Mouse (Mus musculus): ENCODE results near the gene Galp.
A peak's percentile ranks its signal among the peaks of the same experiment; 100 is the strongest.
"Not testable (repeated sequence)": the region's sequence is repeated elsewhere in the genome, so short reads cannot be mapped to it uniquely, and the experiment has no call there.

Galp gene

DNA sequence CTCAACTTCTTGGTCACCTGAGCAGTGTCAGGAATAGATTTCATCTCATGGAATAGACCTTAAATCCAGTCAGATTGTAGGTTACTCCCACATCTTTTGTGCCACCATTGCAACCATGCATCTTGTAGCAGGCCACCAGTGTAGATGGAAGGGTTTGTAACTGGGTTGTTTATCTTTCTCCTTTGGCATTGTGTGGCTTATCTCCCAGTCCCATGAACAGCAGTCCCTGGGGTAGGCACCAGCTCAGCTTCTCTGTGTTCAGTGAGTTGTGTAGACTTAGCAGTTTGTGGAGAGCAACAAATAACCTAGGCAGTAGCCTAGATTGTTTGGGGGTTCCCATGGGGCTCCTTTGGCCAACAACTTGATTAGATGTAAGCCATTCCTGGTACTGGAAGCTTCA, 14.0 kb upstream of the Galp start:
- DNase-seq: no peak

DNA sequence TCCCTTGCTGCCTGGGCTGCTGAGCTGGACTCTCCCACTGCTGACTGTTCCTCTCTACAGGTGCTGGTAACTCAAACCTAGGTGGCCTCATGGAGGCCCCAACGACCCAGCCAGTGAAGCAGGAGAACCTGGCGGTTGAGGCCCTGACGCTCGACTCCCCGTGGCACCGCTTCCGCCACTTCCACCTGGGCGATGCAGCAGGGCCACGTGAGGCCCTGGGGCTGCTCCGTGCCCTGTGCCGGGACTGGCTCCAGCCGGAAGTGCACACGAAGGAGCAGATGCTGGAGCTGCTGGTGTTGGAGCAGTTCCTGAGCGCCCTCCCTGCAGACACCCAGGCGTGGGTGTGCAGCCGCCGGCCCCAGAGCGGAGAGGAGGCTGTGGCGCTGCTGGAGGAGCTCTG, 13.1 kb upstream of the Galp start:
- DNase-seq: no peak

DNA sequence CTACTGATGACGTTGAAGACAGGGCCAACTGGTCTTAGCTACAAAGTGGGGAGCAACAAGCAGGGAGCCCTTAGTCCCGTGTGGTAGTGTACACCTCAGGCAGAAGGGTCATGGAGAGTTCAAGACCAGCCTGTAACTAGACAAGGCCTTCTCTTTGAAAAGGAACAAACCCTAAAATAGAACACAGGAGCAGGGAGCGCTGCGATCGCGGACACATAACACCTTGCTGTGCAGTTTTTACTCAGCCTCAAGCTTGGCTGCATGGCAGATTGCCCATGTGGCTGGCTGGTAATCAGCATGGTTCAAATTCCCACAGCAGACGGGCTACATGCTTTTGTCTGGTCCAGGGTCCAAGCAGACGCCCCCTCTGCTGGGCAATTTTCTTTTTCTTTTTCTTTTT, 12.4 kb upstream of the Galp start:
- DNase-seq: no peak

DNA sequence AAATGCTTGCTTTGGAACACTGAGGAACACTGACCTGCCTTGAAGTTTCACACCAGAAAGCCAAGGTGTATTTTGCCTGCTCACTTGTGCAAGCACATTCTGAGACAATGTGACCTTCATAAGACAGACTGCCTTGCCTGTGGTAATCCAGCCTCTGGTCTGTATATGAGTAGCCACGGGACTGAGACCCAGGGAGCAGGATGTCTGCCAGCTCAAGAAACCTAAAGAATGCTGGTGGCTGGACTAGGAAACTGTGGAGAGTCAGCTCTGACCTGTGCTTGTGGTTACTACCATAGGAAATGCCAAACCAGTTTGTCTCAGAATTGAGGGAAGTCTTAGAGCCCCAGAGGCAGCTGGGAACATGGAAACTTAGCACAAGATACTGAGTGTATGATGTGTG, 11.5 kb upstream of the Galp start:
- DNase-seq: no peak

DNA sequence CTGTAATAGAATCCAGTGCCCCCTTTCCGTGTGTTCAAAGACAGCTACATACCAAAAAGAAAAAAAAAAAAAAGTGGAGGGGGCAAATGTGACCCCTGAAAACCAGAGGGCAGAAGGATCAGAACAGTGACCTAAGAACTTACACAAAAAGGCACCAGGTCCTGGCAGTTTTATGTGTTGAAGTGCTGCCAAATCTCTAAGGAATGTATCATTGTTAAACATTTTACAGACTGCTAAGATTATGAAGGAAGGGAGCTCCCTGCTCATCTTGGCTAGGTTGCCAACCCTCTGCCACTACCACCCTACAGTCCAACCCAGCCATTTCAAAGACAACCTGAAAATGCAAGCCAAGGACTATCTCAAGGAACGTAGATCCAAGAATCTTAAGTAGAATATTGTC, 10.7 kb upstream of the Galp start:
- no peak for DNase-seq

DNA sequence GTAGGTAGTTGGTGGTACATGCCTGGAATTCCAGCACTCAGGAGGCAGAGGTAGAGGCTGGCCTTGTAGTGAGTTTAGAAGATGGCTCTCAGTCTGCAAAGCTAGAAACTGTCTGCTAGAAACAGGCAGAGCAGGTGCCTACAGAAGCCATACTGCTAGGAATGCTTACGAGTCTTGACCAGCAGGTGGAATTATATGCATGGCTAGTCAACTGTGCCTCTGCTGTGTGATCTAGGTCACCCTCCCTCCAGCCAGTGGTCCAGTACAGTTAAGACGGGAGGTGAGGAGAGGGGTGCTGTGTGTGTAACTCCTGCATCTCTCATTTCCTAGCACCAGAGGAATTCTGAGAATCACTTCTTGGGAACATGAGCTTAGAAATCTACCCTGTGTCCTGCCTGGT, 10.1 kb upstream of the Galp start:
- no peak for DNase-seq

DNA sequence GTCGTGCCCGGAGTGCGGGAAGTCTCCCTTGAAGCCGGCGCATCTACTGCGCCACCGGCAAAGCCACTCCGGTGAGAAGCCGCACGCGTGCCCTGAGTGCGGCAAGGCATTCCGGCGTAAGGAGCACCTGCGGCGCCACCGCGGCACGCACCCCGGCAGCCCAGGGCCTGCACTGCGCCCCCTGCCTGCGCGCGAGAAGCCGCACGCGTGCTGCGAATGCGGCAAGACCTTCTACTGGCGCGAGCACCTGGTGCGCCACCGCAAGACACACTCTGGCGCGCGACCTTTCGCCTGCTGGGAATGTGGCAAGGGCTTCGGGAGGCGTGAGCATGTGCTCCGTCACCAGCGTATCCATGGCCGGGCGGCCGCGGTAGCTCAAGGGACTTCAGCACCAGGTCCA, 7.3 kb upstream of the Galp start:
- DNase-seq: peak; percentile 26

DNA sequence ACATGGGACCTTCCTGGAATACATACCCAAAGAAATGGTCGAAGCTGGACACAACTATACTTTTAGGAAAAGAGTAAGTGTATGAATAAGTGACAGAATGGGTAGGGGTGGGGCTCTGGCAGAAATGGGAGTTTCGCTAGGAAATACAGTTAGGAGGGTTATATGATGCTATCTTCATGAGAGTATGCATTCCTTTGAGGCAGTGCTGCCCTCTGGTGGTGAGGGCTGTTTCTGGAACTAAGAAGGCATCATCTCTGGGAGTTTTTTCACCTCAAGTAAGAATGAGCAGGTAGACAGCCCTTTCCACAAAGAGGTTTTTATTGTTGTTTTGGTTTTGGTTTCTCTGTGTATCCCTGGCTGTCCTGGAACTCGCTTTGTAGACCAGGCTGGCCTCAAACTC, 5.5 kb upstream of the Galp start:
- DNase-seq: peak; percentile 76

DNA sequence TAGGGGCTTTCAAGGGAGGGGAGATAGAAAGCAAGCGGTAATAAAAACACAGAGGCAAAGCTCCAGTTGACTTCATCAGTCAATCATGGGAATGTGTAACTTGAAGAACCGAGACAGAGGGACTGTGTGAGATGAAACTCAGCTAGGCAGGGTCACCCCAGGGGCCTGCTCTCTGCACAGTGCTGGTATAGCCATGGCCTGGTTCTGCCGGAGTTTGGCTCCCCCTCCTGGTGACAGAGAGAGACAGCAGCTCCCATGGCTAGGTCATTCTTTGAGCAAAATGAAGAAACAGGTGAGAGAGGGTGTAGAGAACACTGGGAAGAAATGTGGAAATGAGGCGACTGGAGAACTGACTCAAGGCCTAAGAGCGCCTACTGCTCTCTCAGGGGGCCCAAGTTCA, 2.8 kb upstream of the Galp start:
- DNase-seq: peak; percentile 60

DNA sequence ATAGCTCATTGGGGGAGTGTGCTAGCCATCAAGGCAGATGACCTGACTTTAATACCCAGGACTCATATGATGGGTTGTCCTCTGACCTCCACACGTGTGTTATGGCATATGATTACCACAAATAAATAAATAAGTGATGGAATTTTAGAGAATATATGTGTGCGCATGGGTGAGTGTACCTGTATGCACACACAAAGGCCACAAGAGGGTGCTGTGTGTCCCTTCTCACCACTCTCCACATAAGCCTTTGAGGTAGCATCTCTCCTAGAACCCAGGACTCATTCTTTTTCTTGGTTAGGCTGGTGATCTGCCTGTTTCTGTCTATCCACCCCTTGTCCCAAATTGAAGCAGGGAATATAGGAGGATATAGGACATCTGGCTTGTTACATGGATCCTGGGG, 1.1 kb upstream of the Galp start:
- no peak for DNase-seq

DNA sequence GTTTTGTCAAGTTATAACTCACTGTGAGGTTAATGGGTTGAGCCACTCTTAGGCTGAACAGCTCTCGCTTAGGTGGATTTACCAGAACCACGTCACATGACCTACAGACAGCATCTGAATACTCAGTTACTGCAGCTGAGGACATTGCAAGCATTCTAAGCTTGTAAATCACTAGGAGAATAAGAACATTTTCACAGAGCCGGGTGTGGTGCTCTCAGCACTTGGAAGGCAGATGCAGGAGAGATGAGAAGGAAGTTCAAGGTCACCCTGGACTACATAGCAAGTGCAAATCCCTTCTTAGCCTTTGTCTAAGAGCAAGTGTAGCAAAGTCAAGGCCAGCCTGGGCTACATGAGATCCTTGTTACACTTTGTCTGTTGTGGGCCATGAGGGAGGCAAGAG, 7.3 kb downstream of the Galp start:
- no peak for DNase-seq

DNA sequence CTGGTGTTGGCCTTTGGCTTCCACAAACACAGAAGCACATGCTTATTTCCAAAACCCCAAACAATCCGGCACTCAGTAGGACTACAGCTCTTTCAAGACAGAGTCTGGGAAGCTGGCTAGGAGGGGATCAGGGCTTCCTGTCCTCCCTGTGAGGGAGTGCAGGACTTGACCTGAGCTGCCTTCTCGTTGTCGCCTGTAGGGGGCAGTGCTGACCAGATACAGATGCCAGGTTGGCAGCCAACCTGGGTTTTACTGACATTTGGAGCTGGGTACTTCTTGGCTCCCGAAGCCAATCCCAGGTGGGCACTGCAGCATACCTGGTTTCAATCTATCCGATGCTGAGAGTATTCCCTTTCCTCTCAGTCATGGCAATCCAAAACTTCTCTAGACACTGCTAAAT, 16.3 kb downstream of the Galp start:
- DNase-seq: no peak

DNA sequence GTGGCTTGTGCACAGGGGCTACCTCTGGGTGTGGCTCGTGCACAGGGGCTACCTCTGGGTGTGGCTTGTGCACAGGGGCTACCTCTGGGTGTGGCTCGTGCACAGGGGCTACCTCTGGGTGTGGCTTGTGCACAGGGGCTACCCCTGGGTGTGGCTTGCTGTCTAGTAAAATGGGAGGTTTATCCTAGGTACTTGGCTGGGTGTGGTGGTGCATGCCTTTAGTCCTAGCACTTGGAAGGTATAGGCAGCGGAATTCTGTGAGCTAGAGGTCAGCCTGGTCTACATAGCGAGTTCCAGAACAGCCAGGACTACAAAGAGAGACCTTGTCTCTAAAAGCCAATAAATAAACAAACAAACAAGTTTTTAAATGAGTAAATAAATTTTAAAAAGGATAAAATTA, 17.8 kb downstream of the Galp start:
- not testable (repeated sequence) for DNase-seq

DNA sequence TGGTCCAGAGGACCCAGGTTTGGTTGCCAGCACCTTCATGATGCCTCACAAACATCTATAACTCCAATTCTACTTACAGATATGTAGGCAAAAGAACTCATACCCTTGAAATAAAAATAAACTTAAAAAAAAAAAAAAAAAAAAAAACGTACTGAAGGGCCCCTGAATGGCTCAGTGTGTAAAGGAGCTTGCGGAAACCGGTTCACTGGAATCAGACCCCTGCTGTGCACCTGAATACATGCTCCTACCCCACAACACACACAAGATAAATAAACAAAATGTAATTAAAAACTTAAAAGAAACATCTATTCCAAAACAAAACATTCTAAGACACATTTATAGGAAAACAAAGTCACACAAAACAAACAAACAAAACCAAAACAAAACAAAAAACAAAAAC, 23.3 kb downstream of the Galp start:
- no peak for DNase-seq

DNA sequence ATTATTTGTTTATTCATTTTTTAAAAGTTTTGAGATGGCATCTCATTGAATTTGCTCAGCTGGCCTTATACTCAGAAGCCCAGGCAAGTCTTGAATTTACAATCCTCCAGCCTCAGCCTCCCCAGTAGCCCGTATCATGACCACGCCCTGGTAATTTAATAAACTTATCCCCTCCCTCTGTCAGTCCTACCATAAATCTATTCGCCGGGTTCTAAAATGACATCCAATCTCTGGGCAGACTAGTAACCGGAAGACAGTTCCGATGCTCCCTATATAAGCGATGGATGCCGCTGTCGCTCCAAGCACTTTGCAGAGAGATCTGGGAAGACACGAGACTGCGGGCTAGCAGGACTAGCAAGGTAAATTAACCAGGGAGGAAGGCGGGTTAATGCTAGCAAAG, 25.1 kb downstream of the Galp start, which contains the start of gene Zscan5b:
Gene Zscan5b (plus strand): TSS at position 301 of the 400 bp plus-strand sequence.
- DNase-seq: no peak

DNA sequence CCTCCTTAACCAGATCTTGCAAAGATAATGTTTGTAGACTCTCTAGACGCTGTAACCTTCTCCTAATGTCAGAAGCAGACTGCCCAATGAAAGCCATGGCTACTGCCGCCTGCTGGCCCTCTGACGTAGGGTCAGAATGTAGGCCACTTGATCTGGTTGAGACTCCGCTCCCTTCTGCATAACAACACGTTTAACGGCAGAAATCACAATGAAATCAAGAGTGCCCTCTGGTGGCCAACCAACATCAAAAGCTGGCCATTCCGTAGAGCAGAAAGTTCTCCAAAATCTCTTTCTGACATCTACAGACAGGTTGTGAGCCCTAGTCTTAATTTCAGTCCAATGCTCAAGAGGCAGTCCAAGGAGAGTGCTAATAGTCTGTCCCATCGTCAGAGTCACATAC, 31.6 kb downstream of the Galp start:
- not testable (repeated sequence) for DNase-seq

DNA sequence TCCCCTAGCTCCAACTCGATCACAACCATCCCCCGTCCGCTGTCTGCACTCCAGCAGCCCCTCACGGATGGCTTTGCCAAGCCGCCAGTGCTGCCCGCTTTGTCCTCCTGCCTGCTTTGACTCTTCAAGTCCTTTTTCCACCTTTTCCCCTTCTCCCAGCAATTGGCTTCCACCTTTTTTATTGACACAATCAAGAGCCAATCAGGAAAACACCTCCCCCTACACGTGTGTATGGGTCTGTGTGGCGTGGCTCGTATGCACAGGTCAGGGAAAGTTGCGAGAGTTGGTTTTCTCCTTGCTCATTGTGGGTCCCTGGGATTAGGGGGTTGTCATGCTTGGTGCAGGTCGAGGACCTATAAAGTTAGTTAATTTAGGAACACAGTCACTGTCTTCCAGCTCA, 42.9 kb downstream of the Galp start:
- no peak for DNase-seq

DNA sequence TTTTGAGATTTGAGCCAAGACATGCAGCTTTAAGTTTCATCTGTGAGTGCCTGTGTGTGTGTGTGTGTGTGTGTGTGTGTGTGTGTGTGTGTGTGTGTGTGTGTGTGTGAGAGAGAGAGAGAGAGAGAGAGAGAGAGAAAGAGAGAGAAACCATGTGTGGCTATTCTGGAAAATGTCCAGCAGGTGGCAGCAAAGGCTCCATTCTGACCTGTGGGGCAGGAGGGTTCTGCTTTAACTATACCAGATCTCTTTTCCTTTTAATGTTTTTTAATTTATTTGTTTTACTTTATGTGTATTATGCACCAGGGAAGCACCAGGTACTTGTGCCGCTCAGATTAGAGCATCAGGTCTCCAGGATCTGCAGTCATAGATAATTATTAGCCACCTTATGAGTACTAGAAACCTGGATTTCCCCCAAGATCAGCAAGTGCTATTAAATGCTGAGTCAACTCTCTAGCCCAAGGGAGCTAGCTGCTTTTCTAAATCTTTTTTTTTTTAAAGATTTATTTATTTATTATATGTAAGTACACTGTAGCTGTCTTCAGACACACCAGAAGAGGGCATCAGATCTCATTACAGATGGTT, 44.0 kb downstream of the Galp start:
- DNase-seq: peak; percentile 52

DNA sequence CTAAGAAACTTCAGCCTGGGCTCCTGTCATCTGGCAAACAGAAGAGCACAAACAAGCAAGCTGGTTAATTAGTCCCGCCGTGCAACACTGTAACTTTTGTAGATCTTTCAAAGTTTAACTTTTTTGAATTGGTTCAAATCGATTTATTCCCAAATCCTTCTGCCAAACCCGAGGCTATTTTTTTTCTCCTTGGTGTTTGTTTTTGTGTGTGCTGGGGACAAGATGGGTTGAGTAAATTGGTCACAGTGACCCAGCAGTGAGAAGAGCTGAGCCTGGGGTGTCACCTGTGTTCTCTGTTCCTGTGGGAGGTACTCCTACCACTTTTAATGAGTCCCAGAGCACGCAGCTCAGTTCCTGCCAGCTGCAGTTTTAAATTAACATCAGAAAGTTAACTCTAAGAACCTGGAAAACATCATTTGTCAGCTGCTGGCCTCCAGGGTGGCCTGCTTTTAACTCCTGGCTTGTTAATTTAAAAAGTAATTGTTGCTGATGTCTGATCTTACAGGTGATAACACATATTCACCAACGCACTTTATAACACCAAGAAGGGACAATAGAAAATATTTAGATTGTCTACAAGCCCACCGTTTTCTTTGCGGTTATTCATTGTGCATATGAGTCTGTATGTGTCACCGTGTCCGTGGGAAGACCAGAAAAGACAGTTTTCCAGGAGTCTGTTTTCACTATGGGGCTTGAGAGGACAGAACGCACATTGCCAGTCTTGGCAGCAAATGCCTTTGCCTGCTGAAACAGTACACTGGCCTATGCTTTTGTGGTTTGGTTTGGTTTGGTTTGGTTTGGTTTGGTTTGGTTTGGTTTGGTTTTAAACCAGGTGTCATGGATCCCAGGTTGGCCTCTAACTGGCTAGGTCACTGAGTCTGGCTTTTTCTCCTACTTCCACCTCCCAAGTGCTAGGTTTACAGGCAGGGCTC, 47.7 kb downstream of the Galp start:
- peak; percentile 8 for DNase-seq

DNA sequence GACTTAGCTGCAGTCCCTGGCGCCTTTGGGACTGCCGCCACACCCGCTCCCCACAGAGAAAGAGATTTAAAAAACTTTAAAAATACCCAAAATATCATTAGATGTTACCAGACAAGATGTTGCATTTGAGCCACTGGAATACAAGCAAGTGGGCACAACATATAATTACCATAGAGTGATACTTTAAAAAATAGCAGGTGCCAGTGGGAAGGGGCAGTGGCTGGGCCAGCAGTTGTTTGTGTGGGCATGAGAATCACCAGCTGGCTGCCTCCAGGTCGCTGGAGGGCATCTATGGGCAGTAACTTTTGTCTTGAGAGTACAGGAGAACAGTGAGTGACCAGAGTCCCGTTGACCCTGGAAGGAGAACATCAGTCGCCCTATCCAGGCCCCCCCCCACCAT, 55.5 kb downstream of the Galp start, which contains the start of gene Epp13:
Gene Epp13 (plus strand): TSS at position 301 of the 400 bp plus-strand sequence.
- DNase-seq: no peak

DNA sequence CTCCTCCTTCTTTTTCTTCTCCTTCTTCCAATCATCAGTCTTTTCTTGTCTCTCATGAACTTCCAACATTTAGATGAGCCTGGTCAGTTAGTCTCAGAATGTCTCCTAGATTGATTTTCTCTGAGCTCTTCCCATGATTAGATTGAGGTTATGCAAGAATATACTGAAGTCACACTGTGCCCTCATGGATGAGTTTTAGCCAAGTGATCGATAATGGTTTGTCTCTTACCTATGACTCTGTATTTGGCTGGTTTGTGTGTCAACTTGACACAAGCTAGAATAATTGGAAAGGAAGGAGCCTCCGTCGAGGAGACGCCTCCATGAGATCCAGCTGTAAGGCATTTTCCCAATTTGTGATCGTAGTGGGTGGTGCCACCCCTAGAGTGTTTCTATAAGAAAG, 57.6 kb downstream of the Galp start:
- no peak for DNase-seq

DNA sequence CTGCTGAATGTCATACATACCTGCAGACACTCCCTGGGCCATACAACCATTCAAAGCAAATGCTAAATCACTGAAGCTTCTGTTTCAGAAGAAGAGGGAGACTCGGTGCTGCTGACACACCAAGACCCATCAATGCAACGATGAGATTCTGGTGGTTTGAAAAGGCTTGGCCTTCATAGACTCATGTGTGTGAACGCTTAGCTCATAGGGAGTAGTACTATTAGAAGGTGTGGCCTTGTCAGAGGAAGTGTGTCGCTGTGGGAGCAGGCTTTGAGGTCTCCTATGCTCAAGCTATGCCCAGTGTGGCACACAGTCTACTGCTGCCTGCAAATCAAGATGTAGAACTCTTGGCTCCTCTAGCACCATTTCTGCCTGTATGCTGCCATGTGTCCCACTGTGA, 60.5 kb downstream of the Galp start:
- no peak for DNase-seq

DNA sequence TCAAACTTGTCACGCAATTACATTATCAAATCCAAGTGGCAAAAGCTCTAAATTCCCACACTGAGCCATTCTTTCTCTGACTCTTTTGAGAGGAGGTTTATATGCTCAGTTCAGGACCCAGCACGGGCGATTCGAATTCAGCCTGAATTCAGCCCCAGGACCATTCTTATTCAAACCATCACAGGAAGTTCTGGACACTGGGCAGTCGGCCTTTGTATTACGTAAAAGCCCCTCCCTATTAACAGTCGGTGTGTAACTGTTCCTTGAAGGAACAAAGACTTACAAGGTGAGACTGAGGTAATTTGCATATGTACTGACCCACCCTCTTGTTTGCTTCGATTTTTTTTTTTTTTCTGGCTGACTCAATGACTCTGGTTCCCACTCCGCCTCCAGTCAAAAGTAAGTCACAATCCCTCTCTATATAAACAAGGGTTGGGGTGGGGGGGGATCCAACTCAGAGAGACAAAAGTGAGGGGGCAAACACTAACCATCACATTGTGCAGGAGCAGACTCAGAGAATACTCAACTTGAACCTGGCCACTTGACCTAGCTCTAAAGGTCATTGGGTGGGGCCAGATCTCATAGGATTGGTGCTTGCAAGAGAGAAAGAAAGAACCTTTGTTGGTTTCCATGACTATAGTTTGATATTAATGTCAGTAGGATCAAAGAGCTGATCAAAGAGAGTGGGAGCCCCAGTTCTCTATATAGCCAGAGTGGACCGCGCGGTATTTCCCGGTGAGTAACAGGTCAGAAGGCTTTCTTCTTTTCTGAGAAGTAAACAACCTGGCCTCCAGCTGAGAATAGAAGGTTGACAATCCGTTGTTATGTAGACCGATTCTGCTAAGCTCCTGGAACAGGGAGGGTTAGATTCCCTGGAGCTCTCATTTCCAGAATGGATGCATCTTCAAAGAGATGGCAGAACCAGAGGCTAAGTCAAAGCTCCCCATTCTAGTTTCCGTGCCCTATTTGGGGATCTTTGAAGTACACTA, 61.6 kb downstream of the Galp start:
- DNase-seq: no peak
